Mouse (Mus musculus) limb, embryonic 10.5 days (tissue): ENCODE measurements at regions not wholly inside any gene's neighbourhood (a gene's known extent, or its start where the extent isn't known, plus 50 kb on each side); places are given as distances from the start of the nearest gene placed in this dataset.

Source experiments
- DNase-seq: peaks from one replicate; pipeline ENCODE4 v3.0.0-alpha.2; 2017; ENCODE audit warnings: low spot score
- H3K27ac ChIP-seq: fragments of 300-500 bp; sonication (generic); 2 replicates; pipeline ENCODE4 v1.5.1; 2016; ENCODE audit warnings: mild to moderate bottlenecking
- H3K27me3 ChIP-seq: fragments of 300-500 bp; sonication (generic); 2 replicates; pipeline ENCODE4 v1.6.1; 2016; ENCODE audit warnings: low read depth, mild to moderate bottlenecking; ENCODE audit not compliant: poor library complexity, severe bottlenecking
- H3K36me3 ChIP-seq: fragments of 300-500 bp; sonication (generic); 2 replicates; pipeline ENCODE4 v1.6.1; 2016; ENCODE audit warnings: mild to moderate bottlenecking, moderate library complexity
- H3K4me1 ChIP-seq: fragments of 300-500 bp; sonication (generic); 2 replicates; pipeline ENCODE4 v1.6.1; 2016
- H3K4me3 ChIP-seq: fragments of 300-500 bp; sonication (generic); 2 replicates; pipeline ENCODE4 v1.5.1; 2016; ENCODE audit warnings: mild to moderate bottlenecking, moderate library complexity
- H3K9me3 ChIP-seq: fragments of 300-500 bp; sonication (generic); replicated peaks from 2 replicates; pipeline ENCODE4 v1.6.1; 2016; ENCODE audit warnings: mild to moderate bottlenecking
- WGBS: fragments of 180-500 bp; shearing (Covaris S2); methylation state at CpG from one replicate; pipeline ENCODE4 v1.1.7; 2016; 5-methylcytosine and 5-hydroxymethylcytosine counted together

- peaks cover 9% of the 10 kb centered on the region; the same call in 1 of the 2 replicates for H3K4me1 ChIP-seq
- H3K36me3 ChIP-seq: no peaks in the 10 kb centered on the region
- DNase-seq: no peak
- no peaks in the 10 kb centered on the region for H3K27me3 ChIP-seq
- 88% methylated on average over 6 of the region's 6 CpGs for WGBS
- H3K9me3 ChIP-seq: no peaks in the 10 kb centered on the region
- H3K4me3 ChIP-seq: no peak overlapping the region
- H3K27ac ChIP-seq: 0 out of 2 replicates have a peak overlapping the region, but pooled peaks have one; percentile 1
These were observed 214.5 kb upstream of the Ankrd55 start for GRCm38 (mm10) chr13:112073519-112074406.

GRCm38 (mm10) chr13:112075847-112076479 is 212.3 kb upstream of the Ankrd55 start:
- no peak for DNase-seq
- H3K4me1 ChIP-seq: peaks cover 9% of the 10 kb centered on the region; the same call in 1 of the 2 replicates
- H3K36me3 ChIP-seq: no peaks in the 10 kb centered on the region
- no peak overlapping the region for H3K4me3 ChIP-seq
- no peaks in the 10 kb centered on the region for H3K9me3 ChIP-seq
- no peaks in the 10 kb centered on the region for H3K27me3 ChIP-seq
- no peak overlapping the region for H3K27ac ChIP-seq
- 62% methylated on average over 5 of the region's 5 CpGs for WGBS

GRCm38 (mm10) chr13:112078088-112078487 is 210.2 kb upstream of the Ankrd55 start:
- Histone ChIP-seq H3K36me3 (no peaks in the 10 kb centered on the region), H3K27me3 (no peaks in the 10 kb centered on the region), H3K4me3 (no peak overlapping the region), H3K27ac (no peak overlapping the region), H3K4me1 (peaks cover 9% of the 10 kb centered on the region; the same call in 1 of the 2 replicates), H3K9me3 (no peaks in the 10 kb centered on the region)
- no peak for DNase-seq
- 91% methylated on average over 5 of the region's 5 CpGs for WGBS

GRCm38 (mm10) chr13:112081935-112082334 is 206.3 kb upstream of the Ankrd55 start:
- no peak overlapping the region for H3K4me3 ChIP-seq
- no peaks in the 10 kb centered on the region for H3K27me3 ChIP-seq
- H3K4me1 ChIP-seq: peaks cover 10% of the 10 kb centered on the region
- H3K27ac ChIP-seq: no peak overlapping the region
- no peaks in the 10 kb centered on the region for H3K9me3 ChIP-seq
- H3K36me3 ChIP-seq: no peaks in the 10 kb centered on the region
- 83% methylated on average over 3 of the region's 3 CpGs for WGBS
- no peak for DNase-seq

- DNase-seq: no peak
These were observed 203.6 kb upstream of the Ankrd55 start for GRCm38 (mm10) chr13:112084484-112085278.

GRCm38 (mm10) chr13:112088312-112088771 is 199.9 kb upstream of the Ankrd55 start:
- Histone ChIP-seq H3K4me3 (peak overlapping the region; percentile 9; the same call in 1 of the 2 replicates), H3K9me3 (no peaks in the 10 kb centered on the region), H3K4me1 (peaks cover 39% of the 10 kb centered on the region), H3K36me3 (no peaks in the 10 kb centered on the region), H3K27ac (peak overlapping the region; percentile 72), H3K27me3 (no peaks in the 10 kb centered on the region)
- DNase-seq: peak; percentile 69
- 4% methylated on average over 5 of the region's 5 CpGs for WGBS

More at GRCm38 (mm10) chr13:112084484-112085278, 203.6 kb upstream of the Ankrd55 start:
- Histone ChIP-seq H3K36me3 (no peaks in the 10 kb centered on the region), H3K9me3 (no peaks in the 10 kb centered on the region), H3K27me3 (no peaks in the 10 kb centered on the region), H3K27ac (peak overlapping the region; percentile 42), H3K4me3 (no peak overlapping the region), H3K4me1 (peaks cover 29% of the 10 kb centered on the region)
- WGBS: 57% methylated on average over 15 of the region's 15 CpGs

- 52% methylated on average over 8 of the region's 8 CpGs for WGBS
- Histone ChIP-seq H3K9me3 (no peaks in the 10 kb centered on the region), H3K36me3 (no peaks in the 10 kb centered on the region), H3K27me3 (no peaks in the 10 kb centered on the region), H3K27ac (peak overlapping the region; percentile 33; the same call in 1 of the 2 replicates), H3K4me3 (no peak overlapping the region), H3K4me1 (peaks cover 29% of the 10 kb centered on the region)
- no peak for DNase-seq
These were observed 197.5 kb upstream of the Ankrd55 start for GRCm38 (mm10) chr13:112090737-112091136.

- WGBS: 89% methylated on average over 10 of the region's 10 CpGs
These were observed 192.6 kb upstream of the Ankrd55 start for GRCm38 (mm10) chr13:112095595-112096139.

GRCm38 (mm10) chr13:112099953-112100591 is 188.2 kb upstream of the Ankrd55 start:
- WGBS: 40% methylated on average over 7 of the region's 7 CpGs
- DNase-seq: peak; percentile 33
- H3K36me3 ChIP-seq: no peaks in the 10 kb centered on the region
- peaks cover 20% of the 10 kb centered on the region for H3K4me1 ChIP-seq
- no peaks in the 10 kb centered on the region for H3K27me3 ChIP-seq
- H3K9me3 ChIP-seq: no peaks in the 10 kb centered on the region
- peak overlapping the region; percentile 66; the same call in 1 of the 2 replicates for H3K27ac ChIP-seq
- H3K4me3 ChIP-seq: peak overlapping the region; percentile 55

More at GRCm38 (mm10) chr13:112095595-112096139, 192.6 kb upstream of the Ankrd55 start:
- H3K27ac ChIP-seq: no peak overlapping the region
- H3K36me3 ChIP-seq: no peaks in the 10 kb centered on the region
- no peaks in the 10 kb centered on the region for H3K9me3 ChIP-seq
- H3K4me3 ChIP-seq: no peak overlapping the region
- DNase-seq: no peak
- peaks cover 14% of the 10 kb centered on the region for H3K4me1 ChIP-seq
- no peaks in the 10 kb centered on the region for H3K27me3 ChIP-seq

GRCm38 (mm10) chr13:112100592-112101420 is 187.4 kb upstream of the Ankrd55 start:
- Histone ChIP-seq H3K9me3 (no peaks in the 10 kb centered on the region), H3K4me1 (peaks cover 20% of the 10 kb centered on the region), H3K27me3 (no peaks in the 10 kb centered on the region), H3K27ac (peak overlapping the region; percentile 66), H3K4me3 (peak overlapping the region; percentile 55), H3K36me3 (no peaks in the 10 kb centered on the region)
- WGBS: 2% methylated on average over 31 of the region's 31 CpGs
- DNase-seq: peak; percentile 72

- no peaks in the 10 kb centered on the region for H3K27me3 ChIP-seq
- H3K9me3 ChIP-seq: no peaks in the 10 kb centered on the region
- H3K27ac ChIP-seq: no peak overlapping the region
- H3K4me1 ChIP-seq: peaks cover 20% of the 10 kb centered on the region
- H3K4me3 ChIP-seq: peak overlapping the region; percentile 55
- DNase-seq: no peak
- 56% methylated on average over 5 of the region's 5 CpGs for WGBS
- H3K36me3 ChIP-seq: no peaks in the 10 kb centered on the region
These were observed 186.9 kb upstream of the Ankrd55 start for GRCm38 (mm10) chr13:112101421-112101756.
